Mouse (Mus musculus) neural tube, embryonic 13.5 days (tissue): ENCODE data around the gene Socs1. TPM values are rescaled to one million over a fixed set of nuclear protein-coding genes. Genes with fewer than 3 reads are reported as not detected.

ENCODE experiments used
- ATAC-seq: fragments of 200-750 bp; cut with Nextera tagmentation; 2 replicates; pipeline ENCODE4 v1.8.0; 2017; ENCODE audit warnings: low read depth, mild to moderate bottlenecking, moderate TSS enrichment, moderate library complexity
- H3K27ac ChIP-seq: fragments of 300-500 bp; sonication (generic); replicated peaks from 2 replicates; pipeline ENCODE4 v1.5.1; 2015; ENCODE audit warnings: moderate library complexity, mild to moderate bottlenecking, inconsistent platforms
- H3K27me3 ChIP-seq: fragments of 300-500 bp; sonication (generic); 2 replicates; pipeline ENCODE4 v1.6.1; 2015; ENCODE audit warnings: mild to moderate bottlenecking, inconsistent platforms
- H3K36me3 ChIP-seq: fragments of 300-500 bp; sonication (generic); 2 replicates; pipeline ENCODE4 v1.6.1; 2015; ENCODE audit warnings: mild to moderate bottlenecking, inconsistent platforms
- H3K4me1 ChIP-seq: fragments of 300-500 bp; sonication (generic); replicated peaks from 2 replicates; pipeline ENCODE4 v1.6.1; 2015; ENCODE audit warnings: inconsistent platforms
- H3K4me2 ChIP-seq: fragments of 300-500 bp; sonication (generic); 2 replicates; pipeline ENCODE4 v1.6.1; 2015; ENCODE audit warnings: inconsistent platforms, mild to moderate bottlenecking, moderate library complexity
- H3K4me3 ChIP-seq: fragments of 300-500 bp; sonication (generic); 2 replicates; pipeline ENCODE4 v1.5.1; 2015; ENCODE audit warnings: mild to moderate bottlenecking, inconsistent platforms
- H3K9ac ChIP-seq: fragments of 300-500 bp; sonication (generic); 2 replicates; pipeline ENCODE4 v1.6.1; 2015; ENCODE audit warnings: moderate library complexity, mild to moderate bottlenecking, inconsistent platforms
- H3K9me3 ChIP-seq: fragments of 300-500 bp; sonication (generic); 2 replicates; pipeline ENCODE4 v1.6.1; 2016; ENCODE audit warnings: inconsistent platforms
- WGBS: fragments of 180-500 bp; shearing (Covaris S2); methylation state at CpG from one replicate; pipeline ENCODE4 v1.1.7; 2015; 5-methylcytosine and 5-hydroxymethylcytosine counted together
- polyA plus RNA-seq: library from polyadenylated mRNA; unstranded; fragments of >200 nt; fragmentation: Nextera tagmentation; extraction: Ambion mirVana; gene quantifications from 2 replicates; pipeline ENCODE4 v1.2.1, GENCODE M21; 2015

The Socs1 gene
- 3.7 and 4.2 TPM in 2 replicates for polyA plus RNA-seq

DNA sequence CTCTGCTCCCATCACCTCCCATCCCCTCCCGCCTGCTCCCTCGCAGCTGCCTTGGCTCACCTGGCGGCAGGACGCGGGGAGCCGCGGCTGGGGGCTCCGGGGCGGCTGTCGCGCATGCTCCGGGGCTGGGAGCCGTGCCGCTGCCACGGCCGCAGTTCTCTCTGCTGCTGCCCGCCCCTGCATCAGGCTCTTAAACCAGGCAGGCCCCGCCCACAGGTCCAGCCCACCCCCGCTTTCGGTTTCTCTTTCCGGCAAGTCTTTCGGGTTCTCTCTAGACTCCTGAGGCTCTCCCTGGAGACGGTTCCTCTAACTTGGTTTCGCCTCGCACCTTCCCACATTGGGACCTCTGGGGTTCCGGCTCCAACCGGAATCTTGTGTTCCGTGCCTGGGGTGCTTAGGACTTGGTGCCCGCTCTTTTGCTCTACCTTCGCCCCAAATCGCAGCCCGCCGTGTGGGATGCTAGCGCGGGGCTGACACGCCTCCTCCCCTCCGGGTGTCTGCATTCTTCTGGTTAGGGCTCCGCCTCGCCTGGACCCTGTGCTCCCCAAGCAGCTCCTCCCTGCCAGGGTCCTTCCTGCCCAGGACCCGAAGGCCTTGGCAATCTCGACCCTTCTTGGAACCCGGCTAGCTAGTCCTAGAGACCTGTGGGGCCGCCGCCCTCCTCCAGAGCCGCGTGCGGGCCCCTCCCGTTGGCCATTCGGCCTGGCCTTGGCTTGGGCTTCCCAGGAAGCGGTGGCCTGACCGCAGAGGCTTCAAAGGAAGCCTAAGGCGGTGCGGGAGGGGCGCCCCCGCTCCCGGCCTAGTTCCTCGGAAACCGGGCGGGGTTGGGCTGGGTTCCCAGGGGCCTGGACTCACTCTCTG lies at the start of gene Socs1:
Socs1 (minus strand) TSS at position 166 of the 861 bp plus-strand sequence.
- Histone ChIP-seq H3K4me1 (peaks cover 45% of the 10 kb centered on the region), H3K9ac (peak within 1 kb of the TSS; percentile 80), H3K9me3 (no peaks in the 10 kb centered on the region), H3K27ac (peak within 1 kb of the TSS; percentile 89), H3K4me3 (peak within 1 kb of the TSS; percentile 68), H3K27me3 (peaks cover 24% of the 10 kb centered on the region), H3K36me3 (no peaks in the 10 kb centered on the region), H3K4me2 (peak within 1 kb of the TSS; percentile 99)
- peak; percentile 90 for ATAC-seq
- under 1% methylated on average over 59 of the region's 59 CpGs for WGBS

DNA sequence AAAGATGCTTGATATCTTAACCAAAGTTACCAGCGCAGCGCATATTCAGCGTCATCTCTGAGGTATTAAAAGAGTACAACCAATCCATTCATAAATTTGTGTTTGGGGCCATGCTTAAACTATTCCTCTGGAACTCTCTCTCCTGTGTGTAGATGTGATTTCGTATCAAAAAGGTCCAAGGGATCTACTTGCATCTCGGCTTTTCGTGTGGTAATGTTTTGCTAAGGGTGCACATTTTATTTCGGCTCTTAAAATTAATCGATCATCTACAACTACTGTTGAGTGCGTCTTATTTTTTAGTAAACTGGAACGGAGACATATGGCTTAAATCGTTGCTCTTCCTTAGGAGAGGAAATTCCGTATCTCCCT lies 49.2 kb upstream of the Socs1 start:
- Histone ChIP-seq H3K4me3 (peak overlapping the region; percentile 80), H3K4me2 (peak overlapping the region; percentile 94), H3K27me3 (no peaks in the 10 kb centered on the region), H3K4me1 (peaks cover 22% of the 10 kb centered on the region), H3K9me3 (no peaks in the 10 kb centered on the region), H3K27ac (no peak overlapping the region), H3K9ac (peak overlapping the region; percentile 73), H3K36me3 (no peaks in the 10 kb centered on the region)
- no peak for ATAC-seq
- WGBS: 10% methylated on average over 12 of the region's 12 CpGs

DNA sequence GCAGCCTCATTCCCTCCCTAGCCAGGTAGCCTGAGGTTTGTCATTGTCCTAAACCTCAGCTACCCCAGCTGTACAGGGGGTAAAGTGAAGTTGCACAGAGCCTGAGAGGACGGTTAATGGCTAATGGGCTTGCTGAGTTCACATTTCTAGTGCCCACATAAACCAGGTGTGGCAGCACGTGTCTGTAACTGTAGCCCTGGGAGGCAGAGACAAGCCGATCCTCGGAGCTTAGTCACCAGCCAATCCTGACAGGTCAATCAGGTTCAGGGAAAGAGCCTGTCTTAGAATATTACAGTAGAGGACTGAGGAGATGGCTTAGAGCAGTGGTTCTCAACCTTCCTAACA lies 43.1 kb upstream of the Socs1 start:
- H3K4me2 ChIP-seq: no peak overlapping the region
- 75% methylated on average over 4 of the region's 4 CpGs for WGBS
- no peak overlapping the region for H3K9ac ChIP-seq
- H3K4me3 ChIP-seq: no peak overlapping the region
- no peaks in the 10 kb centered on the region for H3K36me3 ChIP-seq
- no peaks in the 10 kb centered on the region for H3K27me3 ChIP-seq
- H3K4me1 ChIP-seq: no peaks in the 10 kb centered on the region
- no peak overlapping the region for H3K27ac ChIP-seq
- H3K9me3 ChIP-seq: no peaks in the 10 kb centered on the region
- no peak for ATAC-seq

DNA sequence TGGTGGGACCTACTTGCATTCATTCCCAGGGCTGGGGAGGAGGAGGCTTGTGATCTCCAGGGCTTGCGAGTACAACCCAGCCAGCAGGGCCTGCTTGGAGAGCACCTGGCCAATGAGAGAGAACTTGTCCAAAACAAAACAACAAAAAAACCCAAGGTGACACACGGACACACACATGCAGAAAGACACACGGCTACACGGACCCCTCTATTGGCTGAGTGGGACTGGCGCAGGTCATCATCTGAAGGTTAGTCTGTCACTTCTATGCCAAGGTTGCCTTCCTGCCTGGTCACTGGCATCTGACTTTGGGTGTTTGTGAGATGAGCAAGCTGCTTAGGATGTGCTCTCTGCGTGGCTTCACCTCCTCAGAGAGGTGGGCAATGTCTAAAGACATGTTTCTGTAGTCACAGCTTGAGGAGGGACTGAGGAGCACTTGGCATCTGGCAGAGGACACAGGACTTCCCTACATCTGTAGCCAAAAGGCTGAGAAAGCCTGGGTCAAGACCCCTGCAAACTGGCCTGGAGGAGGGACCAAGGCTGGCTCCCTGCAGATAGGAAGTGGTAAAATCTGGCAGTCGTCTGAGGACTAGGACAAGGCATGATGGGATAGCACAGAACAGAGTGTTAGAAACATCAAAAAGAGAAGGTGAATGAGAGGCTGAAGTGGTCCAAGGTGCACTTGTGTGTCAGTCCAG lies 42.6 kb upstream of the Socs1 start:
- Histone ChIP-seq H3K27me3 (no peaks in the 10 kb centered on the region), H3K4me3 (no peak overlapping the region), H3K4me1 (no peaks in the 10 kb centered on the region), H3K36me3 (no peaks in the 10 kb centered on the region), H3K27ac (no peak overlapping the region), H3K4me2 (no peak overlapping the region), H3K9ac (no peak overlapping the region), H3K9me3 (no peaks in the 10 kb centered on the region)
- WGBS: 79% methylated on average over 7 of the region's 7 CpGs
- no peak for ATAC-seq

DNA sequence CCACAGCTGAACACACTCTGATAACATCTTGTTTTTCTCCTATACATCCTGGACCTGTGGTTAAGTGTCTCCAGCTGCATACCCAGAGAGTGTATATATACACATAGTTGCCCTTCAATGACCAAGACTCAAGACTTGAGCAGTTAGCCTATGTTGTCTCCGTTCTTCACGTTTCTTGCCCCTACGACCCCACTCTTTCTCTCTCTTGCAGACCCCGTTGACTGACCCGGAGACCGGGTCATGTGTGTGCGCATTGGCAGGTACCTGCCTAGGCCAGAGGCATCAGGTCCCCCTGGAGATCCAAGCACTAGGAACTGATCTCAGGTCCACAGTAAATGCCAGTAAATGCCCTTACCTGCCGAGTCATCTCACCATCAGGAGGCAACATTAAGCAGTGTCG lies 41.9 kb upstream of the Socs1 start:
- no peak overlapping the region for H3K4me3 ChIP-seq
- H3K9ac ChIP-seq: no peak overlapping the region
- H3K4me1 ChIP-seq: no peaks in the 10 kb centered on the region
- H3K27me3 ChIP-seq: no peaks in the 10 kb centered on the region
- H3K4me2 ChIP-seq: no peak overlapping the region
- 90% methylated on average over 9 of the region's 9 CpGs for WGBS
- H3K36me3 ChIP-seq: no peaks in the 10 kb centered on the region
- no peak for ATAC-seq
- no peak overlapping the region for H3K27ac ChIP-seq
- H3K9me3 ChIP-seq: no peaks in the 10 kb centered on the region

DNA sequence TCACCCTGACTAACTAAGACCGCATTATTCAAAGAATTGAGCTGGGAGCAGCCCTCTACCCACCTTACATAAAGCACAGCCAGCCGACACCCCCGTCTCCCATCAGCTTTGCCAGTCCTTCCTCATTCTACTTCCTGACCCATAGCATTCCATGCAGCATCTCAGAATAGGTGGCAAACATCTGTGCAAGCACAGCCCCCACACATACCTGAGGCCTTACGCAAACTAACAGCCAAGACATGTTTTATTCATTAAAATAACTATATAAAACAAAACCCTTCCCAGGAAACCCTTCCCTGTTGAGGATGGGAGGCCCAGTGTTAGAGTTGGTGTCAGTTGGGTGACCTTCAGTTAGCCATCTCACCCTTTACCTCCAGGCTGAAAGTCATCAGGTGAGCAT lies 40.5 kb upstream of the Socs1 start:
- Histone ChIP-seq H3K27me3 (no peaks in the 10 kb centered on the region), H3K27ac (no peak overlapping the region), H3K4me2 (no peak overlapping the region), H3K9me3 (no peaks in the 10 kb centered on the region), H3K4me3 (no peak overlapping the region), H3K9ac (no peak overlapping the region), H3K4me1 (no peaks in the 10 kb centered on the region), H3K36me3 (no peaks in the 10 kb centered on the region)
- 89% methylated on average over 4 of the region's 4 CpGs for WGBS
- ATAC-seq: no peak

DNA sequence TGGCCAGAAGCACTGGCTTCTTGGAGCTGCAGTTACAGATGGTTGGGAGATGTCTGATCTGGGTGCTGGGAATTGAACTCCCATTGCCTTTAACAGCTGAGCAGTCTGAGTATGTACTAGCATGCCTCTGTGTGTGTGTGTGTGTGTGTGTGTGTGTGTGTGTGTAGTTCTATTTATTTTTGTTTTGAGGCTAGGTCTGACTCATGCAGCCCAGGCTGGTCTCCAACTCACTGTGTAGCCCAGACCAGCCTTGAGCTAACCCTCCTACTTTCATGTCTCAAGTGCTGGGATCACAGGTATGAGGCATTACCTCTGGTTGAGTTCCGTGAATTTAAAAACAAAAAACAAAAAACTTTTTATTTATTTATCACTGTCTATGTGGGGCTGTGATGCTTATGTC lies 39.2 kb upstream of the Socs1 start:
- Histone ChIP-seq H3K9ac (no peak overlapping the region), H3K27ac (no peak overlapping the region), H3K4me2 (no peak overlapping the region), H3K27me3 (no peaks in the 10 kb centered on the region), H3K36me3 (no peaks in the 10 kb centered on the region), H3K4me3 (no peak overlapping the region), H3K9me3 (no peaks in the 10 kb centered on the region), H3K4me1 (no peaks in the 10 kb centered on the region)
- no peak for ATAC-seq
- WGBS: 94% methylated on average over 1 of the region's 1 CpGs

DNA sequence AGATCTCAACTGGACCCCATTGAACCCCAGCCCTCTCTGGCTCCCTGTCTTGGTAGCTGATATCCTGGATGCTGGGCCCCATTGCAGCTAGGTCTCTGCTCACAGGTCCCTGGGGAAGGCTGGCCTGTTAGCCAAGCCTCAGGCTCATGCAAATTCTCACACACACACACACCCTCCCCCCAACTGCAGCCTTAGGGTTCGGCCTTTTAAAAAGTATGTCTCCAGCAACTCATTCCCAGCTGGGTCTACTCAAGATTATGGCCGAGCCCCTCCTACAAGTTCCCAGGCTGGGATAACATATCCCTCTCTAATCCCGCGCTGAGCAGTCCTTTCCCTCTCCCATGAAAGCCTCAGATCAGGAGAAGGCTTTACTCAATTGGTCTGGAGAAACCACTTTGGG lies 36.1 kb upstream of the Socs1 start:
- Histone ChIP-seq H3K27me3 (no peaks in the 10 kb centered on the region), H3K27ac (no peak overlapping the region), H3K9ac (no peak overlapping the region), H3K4me3 (no peak overlapping the region), H3K4me1 (no peaks in the 10 kb centered on the region), H3K9me3 (no peaks in the 10 kb centered on the region), H3K4me2 (no peak overlapping the region), H3K36me3 (no peaks in the 10 kb centered on the region)
- ATAC-seq: no peak
- WGBS: 74% methylated on average over 4 of the region's 4 CpGs

DNA sequence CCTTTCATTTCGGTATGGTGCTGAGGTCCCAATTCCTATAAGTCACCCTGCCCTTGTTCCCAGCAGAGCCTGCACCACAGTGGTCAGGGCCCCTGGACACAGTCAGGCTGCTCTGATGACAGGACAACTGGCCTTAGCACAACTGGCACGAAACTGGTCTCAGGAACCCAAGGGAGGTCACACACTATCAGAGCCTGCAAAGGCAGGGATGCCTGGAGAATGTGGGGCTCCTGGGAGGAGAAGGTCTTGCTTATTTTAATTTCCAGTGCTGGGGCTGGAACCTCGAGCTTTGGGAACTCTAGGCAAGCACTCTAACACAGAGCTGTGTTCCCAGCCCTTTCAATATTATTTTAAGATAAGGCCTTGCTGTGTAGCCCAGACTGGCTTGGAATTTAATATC lies 34.6 kb upstream of the Socs1 start:
- 75% methylated on average over 3 of the region's 3 CpGs for WGBS
- no peak for ATAC-seq
- no peak overlapping the region for H3K27ac ChIP-seq
- no peak overlapping the region for H3K4me2 ChIP-seq
- no peak overlapping the region for H3K9ac ChIP-seq
- no peaks in the 10 kb centered on the region for H3K27me3 ChIP-seq
- no peaks in the 10 kb centered on the region for H3K36me3 ChIP-seq
- no peaks in the 10 kb centered on the region for H3K4me1 ChIP-seq
- no peak overlapping the region for H3K4me3 ChIP-seq
- no peaks in the 10 kb centered on the region for H3K9me3 ChIP-seq

DNA sequence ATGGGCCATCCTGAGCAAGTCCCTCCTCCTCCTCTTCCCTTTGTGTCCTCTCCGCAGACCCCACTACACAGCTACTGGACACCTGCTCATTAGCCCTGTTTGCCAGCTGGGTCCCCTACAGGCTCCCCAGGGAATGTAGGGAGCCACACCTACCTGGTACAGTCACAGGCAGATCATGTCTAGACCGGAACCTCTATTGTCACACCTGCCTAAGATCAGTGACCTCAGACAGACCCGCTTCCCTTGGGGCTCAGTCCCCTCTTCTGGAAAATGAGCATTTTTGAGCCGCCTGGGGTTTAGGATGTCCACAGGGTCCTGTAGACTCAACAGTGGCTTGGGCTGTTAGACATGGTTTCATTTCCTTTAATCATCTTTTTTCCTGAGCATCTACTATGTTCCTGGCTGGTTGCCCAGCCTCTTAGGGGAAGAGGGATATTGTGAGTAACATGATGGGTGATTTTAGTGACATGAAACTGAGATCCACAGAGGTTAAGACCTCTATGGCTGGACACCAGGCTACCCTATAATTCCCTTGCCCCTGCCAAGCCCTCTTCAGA lies 33.3 kb upstream of the Socs1 start:
- no peak for ATAC-seq
- no peak overlapping the region for H3K27ac ChIP-seq
- no peaks in the 10 kb centered on the region for H3K36me3 ChIP-seq
- H3K4me3 ChIP-seq: no peak overlapping the region
- no peaks in the 10 kb centered on the region for H3K9me3 ChIP-seq
- no peak overlapping the region for H3K4me2 ChIP-seq
- 75% methylated on average over 4 of the region's 4 CpGs for WGBS
- H3K9ac ChIP-seq: no peak overlapping the region
- H3K4me1 ChIP-seq: no peaks in the 10 kb centered on the region
- H3K27me3 ChIP-seq: no peaks in the 10 kb centered on the region

DNA sequence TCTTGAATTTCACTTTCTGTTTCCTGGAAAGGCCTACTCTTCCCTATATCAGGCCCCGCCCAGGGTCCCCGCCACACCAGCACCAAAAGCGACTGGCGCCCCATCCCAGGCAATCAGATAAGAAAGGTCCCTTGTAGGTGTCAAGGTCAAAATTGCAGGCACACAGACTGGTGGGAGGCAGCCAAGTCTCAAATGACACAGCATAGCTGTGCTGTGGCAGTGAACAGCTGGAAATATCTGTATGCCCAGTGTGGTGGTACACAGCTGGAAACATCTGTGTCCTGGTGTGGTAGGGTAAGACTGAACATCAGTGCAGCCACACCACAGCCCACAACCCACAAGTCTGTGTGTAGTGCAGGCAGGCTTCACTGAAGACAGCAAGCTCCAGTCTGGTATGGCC lies 29.5 kb upstream of the Socs1 start:
- ATAC-seq: no peak
- Histone ChIP-seq H3K4me1 (no peaks in the 10 kb centered on the region), H3K27me3 (no peaks in the 10 kb centered on the region), H3K4me3 (no peak overlapping the region), H3K9ac (no peak overlapping the region), H3K9me3 (no peaks in the 10 kb centered on the region), H3K36me3 (no peaks in the 10 kb centered on the region), H3K27ac (no peak overlapping the region), H3K4me2 (no peak overlapping the region)
- WGBS: 89% methylated on average over 4 of the region's 4 CpGs

DNA sequence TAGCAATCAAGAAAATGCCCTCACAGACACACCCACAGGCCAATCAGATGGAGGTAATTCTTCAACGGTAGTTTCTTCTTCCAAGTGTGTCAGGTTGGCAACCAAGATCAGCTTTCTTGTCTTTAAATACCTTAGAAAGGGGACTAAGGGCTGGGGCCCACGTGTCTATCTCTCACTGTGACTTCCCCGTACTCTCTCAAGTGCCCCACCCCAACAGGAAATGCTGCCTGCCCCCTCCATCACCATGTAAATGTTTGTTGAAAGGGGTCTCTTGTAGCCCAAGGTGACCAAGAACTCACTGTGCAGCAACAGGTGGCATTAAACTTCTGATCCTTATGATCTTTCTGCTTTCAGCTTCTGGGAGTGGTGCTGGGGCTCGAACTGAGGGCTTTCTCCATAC lies 28.4 kb upstream of the Socs1 start:
- no peaks in the 10 kb centered on the region for H3K27me3 ChIP-seq
- no peak overlapping the region for H3K9ac ChIP-seq
- H3K4me3 ChIP-seq: no peak overlapping the region
- H3K36me3 ChIP-seq: no peaks in the 10 kb centered on the region
- H3K27ac ChIP-seq: no peak overlapping the region
- ATAC-seq: no peak
- H3K4me2 ChIP-seq: no peak overlapping the region
- 86% methylated on average over 4 of the region's 4 CpGs for WGBS
- H3K4me1 ChIP-seq: no peaks in the 10 kb centered on the region
- H3K9me3 ChIP-seq: no peaks in the 10 kb centered on the region
